Mouse (Mus musculus): Measurements from ENCODE around the gene Fmnl1.

- TF ChIP-seq CTCF (IDR thresholded peaks at IDR 0.05; ENCODE audit: extremely low read depth, insufficient read length, insufficient replicate concordance, low read depth, low read length) (no peak), POLR2A (IDR thresholded peaks at IDR 0.05; ENCODE audit: low read depth, low read length) (no peak)
Observed at GRCm38 (mm10) chr11:103178748-103179147, 7.8 kb downstream of the Fmnl1 start.

Data from small intestine, adult 2 months (tissue).